Mouse (Mus musculus) small intestine, adult 2 months (tissue): ENCODE data around the gene Gm21083. TPM values are rescaled to one million over a fixed set of nuclear protein-coding genes. Genes with fewer than 3 reads are reported as not detected.
"Not testable (repeated sequence)": the region's sequence is repeated elsewhere in the genome, so short reads cannot be mapped to it uniquely, and the experiment has no call there.

Experiments used
- H3K27ac ChIP-seq: fragments of 200-500 bp; 2 replicates; pipeline ENCODE4 v1.5.1; 2012; ENCODE audit warnings: low read depth, low read length, control low read depth, inconsistent platforms; ENCODE audit not compliant: insufficient read depth
- H3K27me3 ChIP-seq: fragments of 200-500 bp; 2 replicates; pipeline ENCODE4 v1.6.1; 2012; ENCODE audit warnings: mild to moderate bottlenecking, moderate library complexity, low read length, inconsistent platforms; ENCODE audit not compliant: control insufficient read depth, insufficient read depth
- H3K36me3 ChIP-seq: fragments of 200-500 bp; 2 replicates; pipeline ENCODE4 v1.6.1; 2012; ENCODE audit warnings: mild to moderate bottlenecking, low read length, control low read depth, inconsistent platforms; ENCODE audit not compliant: control insufficient read depth, insufficient read depth
- H3K4me1 ChIP-seq: fragments of 200-500 bp; 2 replicates; pipeline ENCODE4 v1.6.1; 2012; ENCODE audit warnings: low read length, inconsistent platforms, mixed read lengths; ENCODE audit not compliant: control insufficient read depth, insufficient read depth, insufficient read length
- H3K4me3 ChIP-seq: fragments of 200-500 bp; 2 replicates; pipeline ENCODE4 v1.5.1; 2012; ENCODE audit warnings: low read depth, mild to moderate bottlenecking, control low read depth, inconsistent platforms, low read length, moderate library complexity
- WGBS: fragments of 180-500 bp; shearing (Covaris S2); methylation state at CpG from one replicate; pipeline ENCODE4 v1.1.7; 2018; 5-methylcytosine and 5-hydroxymethylcytosine counted together
- polyA plus RNA-seq: library from polyadenylated mRNA; depleted of rRNA; stranded (reverse); fragments of >200 nt; gene quantifications from 2 replicates; pipeline ENCODE4 v1.2.3, GENCODE M21; 2012; rRNA removed

Gm21083 gene
- polyA plus RNA-seq, result not detected in 2 replicates

GRCm38 (mm10) chr5:15577033-15577432, at the start of gene Gm21083:
Gene Gm21083, plus strand, starts transcription at chr5:15577333.
- H3K27ac ChIP-seq, H3K36me3 ChIP-seq, H3K27me3 ChIP-seq, H3K4me3 ChIP-seq, H3K4me1 ChIP-seq: not testable (repeated sequence)
- 17% methylated on average over 1 of the region's 1 CpGs for WGBS

GRCm38 (mm10) chr5:15529122-15529521, 48.0 kb upstream of the Gm21083 start, which contains the start of gene Gm21190:
Gene Gm21190, minus strand, starts transcription at chr5:15529222.
- not testable (repeated sequence) for H3K36me3 ChIP-seq, H3K27ac ChIP-seq, H3K27me3 ChIP-seq, H3K4me3 ChIP-seq, H3K4me1 ChIP-seq
- 25% methylated on average over 1 of the region's 1 CpGs for WGBS

- not testable (repeated sequence) for H3K4me1 ChIP-seq, H3K4me3 ChIP-seq, H3K36me3 ChIP-seq, H3K27me3 ChIP-seq, H3K27ac ChIP-seq
- 73% methylated on average over 6 of the region's 6 CpGs for WGBS
Measured at GRCm38 (mm10) chr5:15548642-15549041, 28.5 kb upstream of the Gm21083 start.

GRCm38 (mm10) chr5:15549134-15549533, 28.0 kb upstream of the Gm21083 start:
- not testable (repeated sequence) for H3K27me3 ChIP-seq, H3K4me1 ChIP-seq, H3K4me3 ChIP-seq, H3K27ac ChIP-seq, H3K36me3 ChIP-seq
- 25% methylated on average over 1 of the region's 1 CpGs for WGBS

- not testable (repeated sequence) for H3K4me1 ChIP-seq, H3K36me3 ChIP-seq, H3K27me3 ChIP-seq, H3K4me3 ChIP-seq, H3K27ac ChIP-seq
- WGBS, result 10% methylated on average over 3 of the region's 3 CpGs
Measured at GRCm38 (mm10) chr5:15549606-15550005, 27.5 kb upstream of the Gm21083 start.

- not testable (repeated sequence) for H3K36me3 ChIP-seq, H3K4me3 ChIP-seq, H3K4me1 ChIP-seq, H3K27me3 ChIP-seq, H3K27ac ChIP-seq
- 72% methylated on average over 1 of the region's 1 CpGs for WGBS
Measured at GRCm38 (mm10) chr5:15558654-15559053, 18.5 kb upstream of the Gm21083 start.

- not testable (repeated sequence) for H3K4me3 ChIP-seq, H3K27me3 ChIP-seq, H3K4me1 ChIP-seq, H3K36me3 ChIP-seq, H3K27ac ChIP-seq
- 78% methylated on average over 3 of the region's 3 CpGs for WGBS
Measured at GRCm38 (mm10) chr5:15561425-15562264, 15.5 kb upstream of the Gm21083 start.

GRCm38 (mm10) chr5:15573735-15574134, 3.4 kb upstream of the Gm21083 start:
- H3K4me3 ChIP-seq, H3K27me3 ChIP-seq, H3K27ac ChIP-seq, H3K36me3 ChIP-seq, H3K4me1 ChIP-seq: not testable (repeated sequence)

- H3K4me1 ChIP-seq, H3K4me3 ChIP-seq, H3K27ac ChIP-seq, H3K27me3 ChIP-seq, H3K36me3 ChIP-seq: not testable (repeated sequence)
Measured at GRCm38 (mm10) chr5:15586351-15586750, 9.2 kb downstream of the Gm21083 start.

GRCm38 (mm10) chr5:15588291-15588690, 11.2 kb downstream of the Gm21083 start:
- H3K27ac ChIP-seq, H3K27me3 ChIP-seq, H3K36me3 ChIP-seq, H3K4me3 ChIP-seq, H3K4me1 ChIP-seq: not testable (repeated sequence)
- WGBS, result 28% methylated on average over 6 of the region's 6 CpGs

GRCm38 (mm10) chr5:15590635-15591034, 13.5 kb downstream of the Gm21083 start:
- 55% methylated on average over 5 of the region's 5 CpGs for WGBS
- not testable (repeated sequence) for H3K27ac ChIP-seq, H3K4me3 ChIP-seq, H3K4me1 ChIP-seq, H3K27me3 ChIP-seq, H3K36me3 ChIP-seq

- H3K36me3 ChIP-seq, H3K27ac ChIP-seq, H3K27me3 ChIP-seq, H3K4me3 ChIP-seq, H3K4me1 ChIP-seq: not testable (repeated sequence)
- 70% methylated on average over 2 of the region's 2 CpGs for WGBS
Measured at GRCm38 (mm10) chr5:15591577-15591976, 14.4 kb downstream of the Gm21083 start.
